Mouse (Mus musculus) erythroid progenitor cell, adult 5-6 weeks (primary cell): ENCODE results near the gene Cdk6. TPM values are rescaled to one million over a fixed set of nuclear protein-coding genes. Genes with fewer than 3 reads are reported as not detected.
A peak's percentile ranks its signal among the peaks of the same experiment; 100 is the strongest.
"Not testable (repeated sequence)": the region's sequence is repeated elsewhere in the genome, so short reads cannot be mapped to it uniquely, and the experiment has no call there.

Source experiments
- ATAC-seq: replicated peaks from 2 replicates; pipeline ENCODE4 v1.8.0; 2016; ENCODE audit warnings: moderate number of reproducible peaks, mild to moderate bottlenecking, moderate TSS enrichment, inconsistent platforms; ENCODE audit not compliant: poor library complexity, low FRiP score, severe bottlenecking
- total RNA-seq, 2 experiments: library from RNA; stranded (forward) in 1 of 2; stranded (reverse) in 1 of 2; fragments of 150-400 nt in 1 of 2; fragments of 186-747, 209-891 nt in 1 of 2; gene quantifications; 2 replicates each; pipeline versions ENCODE4 v1.2.3 to v1.2.4; 2015 to 2017; ENCODE audit warnings: low replicate concordance in 2 of 2

Cdk6 gene
- total RNA-seq, 2 experiments from 2014 or later = 10.4 to 26.8 TPM

GRCm38 (mm10) chr5:3502610-3503350, 161.5 kb downstream of the Cdk6 start:
- peak; percentile 39; the same call in 1 of the 2 replicates for ATAC-seq

- no peak for ATAC-seq
Observed at GRCm38 (mm10) chr5:3503373-3503772, 162.1 kb downstream of the Cdk6 start.

- ATAC-seq = no peak
Observed at GRCm38 (mm10) chr5:3503836-3504323, 162.6 kb downstream of the Cdk6 start.

- ATAC-seq = no peak
Observed at GRCm38 (mm10) chr5:3504453-3504852, 163.2 kb downstream of the Cdk6 start.

GRCm38 (mm10) chr5:3505553-3505952, 164.3 kb downstream of the Cdk6 start:
- ATAC-seq = no peak

- no peak for ATAC-seq
Observed at GRCm38 (mm10) chr5:3508480-3509381, 167.4 kb downstream of the Cdk6 start.

- no peak for ATAC-seq
Observed at GRCm38 (mm10) chr5:3509503-3509902, 168.2 kb downstream of the Cdk6 start.

GRCm38 (mm10) chr5:3511097-3511795, 170.0 kb downstream of the Cdk6 start:
- ATAC-seq = no peak

- ATAC-seq = peak; percentile 72
Observed at GRCm38 (mm10) chr5:3512584-3512983, 171.3 kb downstream of the Cdk6 start.

- ATAC-seq = peak; percentile 57
Observed at GRCm38 (mm10) chr5:3514901-3515311, 173.6 kb downstream of the Cdk6 start.

- ATAC-seq = no peak
Observed at GRCm38 (mm10) chr5:3515477-3515876, 174.2 kb downstream of the Cdk6 start.

- no peak for ATAC-seq
Observed at GRCm38 (mm10) chr5:3516481-3517075, 175.3 kb downstream of the Cdk6 start.

- no peak for ATAC-seq
Observed at GRCm38 (mm10) chr5:3520493-3521359, 179.4 kb downstream of the Cdk6 start.

GRCm38 (mm10) chr5:3521741-3522140, 180.5 kb downstream of the Cdk6 start:
- no peak for ATAC-seq

- no peak for ATAC-seq
Observed at GRCm38 (mm10) chr5:3522826-3523225, 181.5 kb downstream of the Cdk6 start.

GRCm38 (mm10) chr5:3527041-3527691, 185.9 kb downstream of the Cdk6 start:
- no peak for ATAC-seq

- ATAC-seq = no peak
Observed at GRCm38 (mm10) chr5:3529585-3530189, 188.4 kb downstream of the Cdk6 start.

GRCm38 (mm10) chr5:3532048-3532447, 190.8 kb downstream of the Cdk6 start:
- not testable (repeated sequence) for ATAC-seq
